ENCODE assay signal across 7 mouse cellular contexts in genomic region chr7:44855036-44855435, GRCm38 (mm10). TPM values are rescaled to one million over a fixed set of nuclear protein-coding genes. Genes with fewer than 3 reads are reported as not detected.
DNase-seq lines count a peak whose midpoint lies in the region; ATAC-seq and TF ChIP-seq lines count a peak whose summit lies in the region.

No protein-coding gene starts in this region.

- no peak for DNase-seq in liver, adult 2 months (ENCODE audit: extremely low read depth, low read depth, low spot score)
- DNase-seq in liver: no peak
- DNase-seq in ovary, postnatal 10 days (ENCODE audit: low spot score): no peak
- DNase-seq in retina, embryonic 14.5 days (ENCODE audit: low spot score): no peak

- peak overlapping the region; percentile 87 for H3K9ac ChIP-seq in liver, adult 2 months (ENCODE audit: low read depth, low read length)
- peak overlapping the region; percentile 50; the same call in 1 of the 2 replicates for H3K9ac ChIP-seq in embryonic facial prominence, embryonic 15.5 days
- H3K9ac ChIP-seq in intestine, postnatal 0 days (ENCODE audit: low read depth, low read length): peak overlapping the region; percentile 71; the same call in 1 of the 2 replicates
- H3K9ac ChIP-seq in neural tube, embryonic 15.5 days (replicated peaks): peak overlapping the region; percentile 58

- no peak for TF ChIP-seq CTCF in liver, adult 2 months (IDR thresholded peaks at IDR 0.05; ENCODE audit: low read depth, low read length)
- TF ChIP-seq CTCF in intestine, postnatal 0 days (IDR thresholded peaks at IDR 0.05; ENCODE audit: low read depth): no peak

- H3K4me3 ChIP-seq in liver, adult 2 months (ENCODE audit: insufficient read depth, low read depth, low read length): peak overlapping the region; percentile 85
- H3K4me3 ChIP-seq in embryonic facial prominence, embryonic 15.5 days (replicated peaks): peak overlapping the region; percentile 49
- H3K4me3 ChIP-seq in intestine, postnatal 0 days (ENCODE audit: low read depth, low read length): peak overlapping the region; percentile 60
- H3K4me3 ChIP-seq in neural tube, embryonic 15.5 days (replicated peaks): peak overlapping the region; percentile 45

- H3K4me1 ChIP-seq in liver, adult 2 months (ENCODE audit: control insufficient read depth, insufficient read depth, low read length): peaks cover 26% of the 10 kb centered on the region
- H3K4me1 ChIP-seq in embryonic facial prominence, embryonic 15.5 days: peaks cover 78% of the 10 kb centered on the region
- peaks cover 7% of the 10 kb centered on the region for H3K4me1 ChIP-seq in intestine, postnatal 0 days (replicated peaks; ENCODE audit: control insufficient read depth, insufficient read depth, low read length)
- peaks cover 84% of the 10 kb centered on the region for H3K4me1 ChIP-seq in neural tube, embryonic 15.5 days

- no peaks in the 10 kb centered on the region for H3K9me3 ChIP-seq in embryonic facial prominence, embryonic 15.5 days (replicated peaks)
- no peaks in the 10 kb centered on the region for H3K9me3 ChIP-seq in intestine, postnatal 0 days (ENCODE audit: control insufficient read depth)
- H3K9me3 ChIP-seq in neural tube, embryonic 15.5 days (replicated peaks): no peaks in the 10 kb centered on the region

- peak overlapping the region; percentile 91 for H3K4me2 ChIP-seq in embryonic facial prominence, embryonic 15.5 days (replicated peaks)
- H3K4me2 ChIP-seq in intestine, postnatal 0 days (replicated peaks; ENCODE audit: low read depth): peak overlapping the region; percentile 98
- peak overlapping the region; percentile 70 for H3K4me2 ChIP-seq in neural tube, embryonic 15.5 days

- WGBS in liver, adult 2 months: 11% methylated on average over 10 of the region's 10 CpGs
- WGBS in embryonic facial prominence, embryonic 15.5 days: 37% methylated on average over 10 of the region's 10 CpGs
- WGBS in intestine, postnatal 0 days: 36% methylated on average over 10 of the region's 10 CpGs
- 32% methylated on average over 10 of the region's 10 CpGs for WGBS in neural tube, embryonic 15.5 days

- H3K27ac ChIP-seq in liver, adult 2 months (replicated peaks; ENCODE audit: insufficient read depth, low read depth, low read length): peak overlapping the region; percentile 98
- peak overlapping the region; percentile 95 for H3K27ac ChIP-seq in embryonic facial prominence, embryonic 15.5 days (replicated peaks)
- peak overlapping the region; percentile 99 for H3K27ac ChIP-seq in intestine, postnatal 0 days (ENCODE audit: low read depth, low read length)
- H3K27ac ChIP-seq in neural tube, embryonic 15.5 days (replicated peaks): peak overlapping the region; percentile 91

- no peaks in the 10 kb centered on the region for H3K27me3 ChIP-seq in liver, adult 2 months (ENCODE audit: control insufficient read depth, insufficient read depth, low read length)
- no peaks in the 10 kb centered on the region for H3K27me3 ChIP-seq in embryonic facial prominence, embryonic 15.5 days
- H3K27me3 ChIP-seq in intestine, postnatal 0 days (replicated peaks; ENCODE audit: control insufficient read depth, insufficient read depth, low read length): no peaks in the 10 kb centered on the region
- no peaks in the 10 kb centered on the region for H3K27me3 ChIP-seq in neural tube, embryonic 15.5 days (replicated peaks)

- no peak for ATAC-seq in embryonic facial prominence, embryonic 15.5 days (ENCODE audit: insufficient number of reproducible peaks, low FRiP score, low TSS enrichment, low read depth)
- ATAC-seq in intestine, postnatal 0 days: peak; percentile 0; the same call in 1 of the 2 replicates
- ATAC-seq in neural tube, embryonic 15.5 days (ENCODE audit: low FRiP score): no peak

- H3K36me3 ChIP-seq in liver, adult 2 months (ENCODE audit: control insufficient read depth, insufficient read depth, low read length): no peaks in the 10 kb centered on the region
- H3K36me3 ChIP-seq in embryonic facial prominence, embryonic 15.5 days: peaks cover 13% of the 10 kb centered on the region
- peaks cover 11% of the 10 kb centered on the region; the same call in 1 of the 2 replicates for H3K36me3 ChIP-seq in intestine, postnatal 0 days (ENCODE audit: control insufficient read depth, insufficient read depth)
- peaks cover 10% of the 10 kb centered on the region; the same call in 1 of the 2 replicates for H3K36me3 ChIP-seq in neural tube, embryonic 15.5 days

- no peak for TF ChIP-seq POLR2A in liver, adult 2 months (IDR thresholded peaks at IDR 0.05; ENCODE audit: extremely low read depth, insufficient read depth, low read length)

- peaks cover 14% of the 10 kb centered on the region; the same call in 1 of the 2 replicates for H3K79me2 ChIP-seq in liver, adult 2 months (ENCODE audit: control insufficient read depth, insufficient read depth, low read length)

RNA-seq across cellular contexts. Expression of gene Pnkp, which starts 1.9 kb away (rescaled TPM):
- total RNA-seq in liver, adult 2 months (2014; rRNA removed): 20.8 and 24.0 TPM in 2 replicates
- 42.5 and 45.7 TPM in 2 replicates for polyA plus RNA-seq in liver, adult 2 months (2012; rRNA removed)
- 30.4 and 37.3 TPM in 2 replicates for polyA plus RNA-seq in embryonic facial prominence, embryonic 15.5 days (2015; fragmentation: Nextera tagmentation; extraction: Ambion mirVana)
- 27.7 and 32.0 TPM in 2 replicates for polyA plus RNA-seq in intestine, postnatal 0 days (2015; fragmentation: Nextera tagmentation; extraction: Ambion mirVana)
- 29.2 and 29.6 TPM in 2 replicates for polyA plus RNA-seq in neural tube, embryonic 15.5 days (2015; fragmentation: Nextera tagmentation; extraction: Ambion mirVana)

RNA-seq across cellular contexts. Expression of gene Tbc1d17, which starts 6.2 kb away (rescaled TPM):
- total RNA-seq in liver, adult 2 months (2014; rRNA removed): 20.2 and 31.5 TPM in 2 replicates
- polyA plus RNA-seq in liver, adult 2 months (2012; rRNA removed): 81.1 and 91.6 TPM in 2 replicates
- 86.6 and 89.3 TPM in 2 replicates for polyA plus RNA-seq in embryonic facial prominence, embryonic 15.5 days (2015; fragmentation: Nextera tagmentation; extraction: Ambion mirVana)
- polyA plus RNA-seq in intestine, postnatal 0 days (2015; fragmentation: Nextera tagmentation; extraction: Ambion mirVana): 47.4 and 48.5 TPM in 2 replicates
- 105 and 110 TPM in 2 replicates for polyA plus RNA-seq in neural tube, embryonic 15.5 days (2015; fragmentation: Nextera tagmentation; extraction: Ambion mirVana)

RNA-seq across cellular contexts. Expression of gene Akt1s1, which starts 6.2 kb away (rescaled TPM):
- 23.9 and 35.4 TPM in 2 replicates for total RNA-seq in liver, adult 2 months (2014; rRNA removed)
- 93.9 and 106 TPM in 2 replicates for polyA plus RNA-seq in liver, adult 2 months (2012; rRNA removed)
- polyA plus RNA-seq in embryonic facial prominence, embryonic 15.5 days (2015; fragmentation: Nextera tagmentation; extraction: Ambion mirVana): 124 and 127 TPM in 2 replicates
- polyA plus RNA-seq in intestine, postnatal 0 days (2015; fragmentation: Nextera tagmentation; extraction: Ambion mirVana): 71.6 and 76.5 TPM in 2 replicates
- polyA plus RNA-seq in neural tube, embryonic 15.5 days (2015; fragmentation: Nextera tagmentation; extraction: Ambion mirVana): 89.9 and 92.0 TPM in 2 replicates

RNA-seq across cellular contexts. Expression of gene Ptov1, which starts 14.6 kb away (rescaled TPM):
- total RNA-seq in liver, adult 2 months (2014; rRNA removed): 17.0 and 32.8 TPM in 2 replicates
- 76.1 and 91.6 TPM in 2 replicates for polyA plus RNA-seq in liver, adult 2 months (2012; rRNA removed)
- polyA plus RNA-seq in embryonic facial prominence, embryonic 15.5 days (2015; fragmentation: Nextera tagmentation; extraction: Ambion mirVana): 428 and 442 TPM in 2 replicates
- polyA plus RNA-seq in intestine, postnatal 0 days (2015; fragmentation: Nextera tagmentation; extraction: Ambion mirVana): 112 and 114 TPM in 2 replicates
- polyA plus RNA-seq in neural tube, embryonic 15.5 days (2015; fragmentation: Nextera tagmentation; extraction: Ambion mirVana): 433 and 459 TPM in 2 replicates

RNA-seq across cellular contexts. Expression of gene Med25, which starts 37.5 kb away (rescaled TPM):
- 11.6 and 16.6 TPM in 2 replicates for total RNA-seq in liver, adult 2 months (2014; rRNA removed)
- polyA plus RNA-seq in liver, adult 2 months (2012; rRNA removed): 114 TPM in 2 replicates
- polyA plus RNA-seq in embryonic facial prominence, embryonic 15.5 days (2015; fragmentation: Nextera tagmentation; extraction: Ambion mirVana): 110 and 122 TPM in 2 replicates
- polyA plus RNA-seq in intestine, postnatal 0 days (2015; fragmentation: Nextera tagmentation; extraction: Ambion mirVana): 60.0 and 62.9 TPM in 2 replicates
- 136 and 141 TPM in 2 replicates for polyA plus RNA-seq in neural tube, embryonic 15.5 days (2015; fragmentation: Nextera tagmentation; extraction: Ambion mirVana)
